Mouse (Mus musculus): ENCODE results near the gene Rai14. TPM values are rescaled to one million over a fixed set of nuclear protein-coding genes. Genes with fewer than 3 reads are reported as not detected.

The Rai14 gene
- total and polyA plus RNA-seq, 3 experiments: not detected

DNA sequence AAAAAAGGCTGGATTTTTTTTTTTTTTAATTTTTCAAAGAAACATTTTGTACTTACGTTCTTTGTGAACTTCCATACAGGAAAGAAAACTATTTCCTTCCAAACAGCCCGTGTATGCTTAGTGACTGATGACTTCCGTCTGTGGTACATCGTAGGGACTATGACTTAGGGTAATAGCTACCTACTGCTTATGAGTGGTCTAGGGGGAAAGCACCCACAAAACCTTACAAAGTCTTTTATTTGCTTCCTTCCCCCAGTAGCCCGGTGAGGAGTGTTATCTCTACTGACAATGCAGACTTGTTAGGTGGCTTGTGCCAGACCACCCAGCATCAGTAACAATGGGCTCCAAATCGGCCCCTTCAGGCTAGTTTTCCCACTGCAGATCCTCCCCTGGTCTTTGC lies 28.0 kb upstream of the Rai14 start:
- H3K36me3 ChIP-seq (ENCODE audit: control insufficient read depth in 1 of 2, insufficient read depth in 2 of 2, low read length in 2 of 2): no peaks in the 10 kb centered on the region; a peak in 1 of 4 replicates
- no peak overlapping the region for H3K9ac ChIP-seq (ENCODE audit: control insufficient read depth, low read depth, low read length, poor library complexity, severe bottlenecking)
- 0 out of 4 replicates have a peak, but pooled peaks cover 0 to under 1% of the 10 kb centered on the region in 2 experiments for H3K4me1 ChIP-seq (ENCODE audit: control insufficient read depth in 1 of 2, insufficient read depth in 2 of 2, low read length in 2 of 2)
- DNase-seq (ENCODE audit: low read depth, low spot score): no peak
- H3K4me3 ChIP-seq (ENCODE audit: control insufficient read depth in 1 of 2, insufficient read depth in 1 of 2, low read depth in 2 of 2, low read length in 2 of 2): no peak overlapping the region
- H3K27me3 ChIP-seq (ENCODE audit: control insufficient read depth in 1 of 2, insufficient read depth in 2 of 2, low read length in 2 of 2): no peaks in the 10 kb centered on the region
- TF ChIP-seq TAL1 (IDR thresholded peaks at IDR 0.05; ENCODE audit: low read length) (no peak), CTCF (IDR thresholded peaks at IDR 0.05 in 2 of 3, conservative IDR thresholded peaks at IDR 0.05 in 1 of 3; ENCODE audit: control insufficient read depth in 1 of 3, insufficient read depth in 1 of 3, low read depth in 2 of 3, low read length in 3 of 3, poor library complexity in 1 of 3, severe bottlenecking in 1 of 3) (no peak), ZKSCAN1 (IDR thresholded peaks at IDR 0.05; ENCODE audit: low read depth, low read length) (no peak), ELF1 (IDR thresholded peaks at IDR 0.05; ENCODE audit: low read depth, low read length) (no peak), USF1 (IDR thresholded peaks at IDR 0.05; ENCODE audit: low read depth, low read length) (no peak), EP300 (IDR thresholded peaks at IDR 0.05; ENCODE audit: low read depth in 1 of 2, low read length in 2 of 2) (no peak), MYC (IDR thresholded peaks at IDR 0.05; ENCODE audit: low read depth, low read length) (no peak), MAZ (IDR thresholded peaks at IDR 0.05; ENCODE audit: low read depth, low read length) (no peak), JUND (IDR thresholded peaks at IDR 0.05; ENCODE audit: low read depth, low read length) (no peak), NELFE (IDR thresholded peaks at IDR 0.05; ENCODE audit: low read depth, low read length) (no peak), ZNF384 (IDR thresholded peaks at IDR 0.05; ENCODE audit: low read depth, low read length) (no peak), GABPA (IDR thresholded peaks at IDR 0.05; ENCODE audit: low read depth, low read length) (no peak), MXI1 (IDR thresholded peaks at IDR 0.05; ENCODE audit: low read depth, low read length) (no peak), MYB (IDR thresholded peaks at IDR 0.05; ENCODE audit: low read depth, low read length) (no peak), NRF1 (IDR thresholded peaks at IDR 0.05; ENCODE audit: insufficient read depth, low read depth, low read length, poor library complexity, severe bottlenecking) (no peak), USF2 (IDR thresholded peaks at IDR 0.05; ENCODE audit: borderline replicate concordance in 1 of 2, insufficient read depth in 1 of 2, low read depth in 1 of 2, low read length in 2 of 2) (no peak), BHLHE40 (IDR thresholded peaks at IDR 0.05; ENCODE audit: borderline replicate concordance, low read depth, low read length) (no peak), HCFC1 (IDR thresholded peaks at IDR 0.05; ENCODE audit: low read depth, low read length) (no peak), MEF2A (IDR thresholded peaks at IDR 0.05; ENCODE audit: extremely low read depth, insufficient replicate concordance, low read depth, low read length, poor library complexity, severe bottlenecking) (no peak), MAFK (IDR thresholded peaks at IDR 0.05; ENCODE audit: borderline replicate concordance, low read depth, low read length) (no peak)
- no peak overlapping the region for H3K27ac ChIP-seq (ENCODE audit: control insufficient read depth, low read depth, low read length)
- no peaks in the 10 kb centered on the region for H3K9me3 ChIP-seq (replicated peaks; ENCODE audit: insufficient read depth, low read length)
- no peaks in the 10 kb centered on the region for H3K79me2 ChIP-seq (ENCODE audit: control insufficient read depth, insufficient read depth, low read length, poor library complexity)

DNA sequence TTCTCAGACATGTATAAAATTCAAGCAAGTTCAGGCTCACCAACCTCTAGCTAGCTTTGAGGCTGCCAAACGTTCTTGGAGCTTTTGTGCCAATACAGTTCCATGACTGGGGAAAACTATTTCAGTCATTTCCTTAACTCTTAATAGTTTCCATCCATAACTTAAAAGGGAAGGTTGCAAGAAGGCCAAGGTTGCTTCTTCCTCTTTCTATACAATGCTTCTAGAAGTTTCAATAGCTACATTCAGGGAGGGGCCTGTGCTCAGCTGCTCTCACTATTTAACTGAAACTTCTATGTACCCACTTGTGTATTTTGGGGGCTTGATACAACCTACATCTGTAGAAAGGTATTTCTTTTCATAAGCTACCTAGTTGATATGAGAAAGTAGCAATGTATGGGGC lies 24.9 kb upstream of the Rai14 start:
- Histone ChIP-seq H3K9ac (ENCODE audit: control insufficient read depth, low read depth, low read length, poor library complexity, severe bottlenecking) (no peak overlapping the region), H3K27ac (ENCODE audit: control insufficient read depth, low read depth, low read length) (no peak overlapping the region), H3K9me3 (replicated peaks; ENCODE audit: insufficient read depth, low read length) (no peaks in the 10 kb centered on the region), H3K27me3 (ENCODE audit: control insufficient read depth in 1 of 2, insufficient read depth in 2 of 2, low read length in 2 of 2) (no peaks in the 10 kb centered on the region), H3K79me2 (ENCODE audit: control insufficient read depth, insufficient read depth, low read length, poor library complexity) (no peaks in the 10 kb centered on the region), H3K4me1 (ENCODE audit: control insufficient read depth in 1 of 2, insufficient read depth in 2 of 2, low read length in 2 of 2) (no peaks in the 10 kb centered on the region), H3K4me3 (ENCODE audit: control insufficient read depth in 1 of 2, insufficient read depth in 1 of 2, low read depth in 2 of 2, low read length in 2 of 2) (no peak overlapping the region), H3K36me3 (ENCODE audit: control insufficient read depth in 1 of 2, insufficient read depth in 2 of 2, low read length in 2 of 2) (no peaks in the 10 kb centered on the region)
- TF ChIP-seq ZNF384 (IDR thresholded peaks at IDR 0.05; ENCODE audit: low read depth, low read length) (no peak), E2F4 (IDR thresholded peaks at IDR 0.05; ENCODE audit: borderline replicate concordance, low read depth, low read length) (no peak), SMC3 (IDR thresholded peaks at IDR 0.05; ENCODE audit: low read depth, low read length) (no peak), MYB (IDR thresholded peaks at IDR 0.05; ENCODE audit: low read depth, low read length) (no peak), MAFK (IDR thresholded peaks at IDR 0.05; ENCODE audit: borderline replicate concordance, low read depth, low read length) (no peak), USF1 (IDR thresholded peaks at IDR 0.05; ENCODE audit: low read depth, low read length) (no peak), RCOR1 (IDR thresholded peaks at IDR 0.05; ENCODE audit: low read depth, low read length) (no peak), MAX (IDR thresholded peaks at IDR 0.05; ENCODE audit: low read length) (no peak), ZC3H11A (IDR thresholded peaks at IDR 0.05; ENCODE audit: low read depth, low read length) (no peak), ZKSCAN1 (IDR thresholded peaks at IDR 0.05; ENCODE audit: low read depth, low read length) (no peak)
- DNase-seq (ENCODE audit: low read depth, low spot score): no peak

Measured in MEL (cell line).